Mouse (Mus musculus) bone marrow macrophage, adult 2 months (primary cell): ENCODE results near the gene Zfp933.

Source experiments
- CTCF ChIP-seq: IDR thresholded peaks from 2 replicates; pipeline ENCODE4 v1.5.1; 2012; ENCODE audit warnings: low read depth, mild to moderate bottlenecking, low read length, moderate library complexity
- POLR2A ChIP-seq: IDR thresholded peaks from 2 replicates; pipeline ENCODE4 v1.6.1; 2012; ENCODE audit warnings: mild to moderate bottlenecking, low read depth, low read length, borderline replicate concordance

DNA sequence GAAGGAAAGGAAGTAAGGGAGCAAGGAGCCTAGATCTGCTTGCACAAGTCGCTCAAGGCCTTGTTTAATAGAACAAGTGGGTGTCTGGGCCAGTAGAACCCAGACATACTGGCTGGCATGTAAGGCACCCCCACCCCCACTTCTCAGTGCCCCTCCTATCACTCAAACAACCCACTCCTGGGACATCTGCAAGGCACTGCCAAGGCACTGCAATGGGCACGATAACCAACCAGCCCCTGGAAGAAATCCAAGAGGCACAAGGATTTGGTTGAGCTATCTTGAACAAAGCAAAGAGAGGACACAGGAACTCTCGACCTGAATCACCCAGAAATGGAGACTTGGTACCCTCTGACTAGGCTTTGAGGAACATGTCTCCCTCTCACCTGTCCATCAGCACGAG lies 40.1 kb upstream of the Zfp933 start:
- TF ChIP-seq CTCF (no peak), POLR2A (no peak)
